Mouse (Mus musculus) liver, embryonic 13.5 days (tissue): ENCODE data around the gene Tcaf3. TPM values are rescaled to one million over a fixed set of nuclear protein-coding genes. Genes with fewer than 3 reads are reported as not detected.

ENCODE experiments used
- ATAC-seq: fragments of 200-750 bp; cut with Nextera tagmentation; 2 replicates; pipeline ENCODE4 v1.8.0; 2017; ENCODE audit warnings: low read depth, mild to moderate bottlenecking, moderate number of reproducible peaks, moderate library complexity
- DNase-seq: peaks from one replicate; pipeline ENCODE4 v3.0.0; 2022
- H3K27ac ChIP-seq: fragments of 300-500 bp; sonication (generic); 2 replicates; pipeline ENCODE4 v1.5.1; 2015; ENCODE audit warnings: moderate library complexity, mild to moderate bottlenecking, inconsistent platforms
- H3K27me3 ChIP-seq: fragments of 300-500 bp; sonication (generic); 2 replicates; pipeline ENCODE4 v1.6.1; 2015; ENCODE audit warnings: mild to moderate bottlenecking, inconsistent platforms
- H3K36me3 ChIP-seq: fragments of 300-500 bp; sonication (generic); 2 replicates; pipeline ENCODE4 v1.6.1; 2015; ENCODE audit warnings: mild to moderate bottlenecking, inconsistent platforms
- H3K4me1 ChIP-seq: fragments of 300-500 bp; sonication (generic); replicated peaks from 2 replicates; pipeline ENCODE4 v1.6.1; 2015; ENCODE audit warnings: inconsistent platforms
- H3K4me2 ChIP-seq: fragments of 300-500 bp; sonication (generic); 2 replicates; pipeline ENCODE4 v1.6.1; 2015; ENCODE audit warnings: inconsistent platforms, mild to moderate bottlenecking, moderate library complexity
- H3K4me3 ChIP-seq: fragments of 300-500 bp; sonication (generic); replicated peaks from 2 replicates; pipeline ENCODE4 v1.5.1; 2015; ENCODE audit warnings: mild to moderate bottlenecking, inconsistent platforms
- H3K9ac ChIP-seq: fragments of 300-500 bp; sonication (generic); 2 replicates; pipeline ENCODE4 v1.6.1; 2015; ENCODE audit warnings: mild to moderate bottlenecking, inconsistent platforms
- H3K9me3 ChIP-seq: fragments of 300-500 bp; sonication (generic); replicated peaks from 2 replicates; pipeline ENCODE4 v1.6.1; 2016; ENCODE audit warnings: inconsistent platforms
- WGBS: fragments of 180-500 bp; shearing (Covaris S2); methylation state at CpG from one replicate; pipeline ENCODE4 v1.1.7; 2015; ENCODE audit not compliant: insufficient replicate concordance; 5-methylcytosine and 5-hydroxymethylcytosine counted together
- polyA plus RNA-seq: library from polyadenylated mRNA; unstranded; fragments of >200 nt; fragmentation: Nextera tagmentation; extraction: Ambion mirVana; gene quantifications from 2 replicates; pipeline ENCODE4 v1.2.1, GENCODE M21; 2015

Gene Tcaf3
- polyA plus RNA-seq, 1 experiment from 2014 or later: not detected

- Histone ChIP-seq H3K9me3 (no peaks in the 10 kb centered on the region), H3K4me2 (no peak overlapping the region), H3K4me3 (no peak overlapping the region), H3K27me3 (no peaks in the 10 kb centered on the region), H3K9ac (no peak overlapping the region), H3K4me1 (no peaks in the 10 kb centered on the region), H3K36me3 (no peaks in the 10 kb centered on the region), H3K27ac (no peak overlapping the region)
- no peak for DNase-seq
- 45% methylated on average over 4 of the region's 4 CpGs for whole genome bisulfite sequencing
- no peak for ATAC-seq
These were observed 55.2 kb downstream of the Tcaf3 start for GRCm38 (mm10) chr6:42542036-42543031.

- Histone ChIP-seq H3K9me3 (no peaks in the 10 kb centered on the region), H3K36me3 (no peaks in the 10 kb centered on the region), H3K4me1 (no peaks in the 10 kb centered on the region), H3K27me3 (no peaks in the 10 kb centered on the region), H3K9ac (no peak overlapping the region), H3K4me2 (no peak overlapping the region), H3K4me3 (no peak overlapping the region), H3K27ac (no peak overlapping the region)
- DNase-seq (no peak), ATAC-seq (no peak)
- WGBS: 52% methylated on average over 1 of the region's 1 CpGs
These were observed 56.8 kb downstream of the Tcaf3 start for GRCm38 (mm10) chr6:42540681-42541080.

GRCm38 (mm10) chr6:42539711-42540110 lies 57.8 kb downstream of the Tcaf3 start:
- H3K27me3 ChIP-seq: no peaks in the 10 kb centered on the region
- H3K4me3 ChIP-seq: no peak overlapping the region
- H3K9me3 ChIP-seq: no peaks in the 10 kb centered on the region
- H3K4me2 ChIP-seq: no peak overlapping the region
- 66% methylated on average over 1 of the region's 1 CpGs for WGBS
- no peak overlapping the region for H3K9ac ChIP-seq
- H3K27ac ChIP-seq: no peak overlapping the region
- DNase-seq (no peak), ATAC-seq (no peak)
- H3K36me3 ChIP-seq: no peaks in the 10 kb centered on the region
- no peaks in the 10 kb centered on the region for H3K4me1 ChIP-seq

Other genes starting within 250 kb of the Tcaf3 start
- gene Zyx, start 248.1 kb downstream of the Tcaf3 start, polyA plus RNA-seq: 36.5 and 39.7 TPM in 2 replicates
- 2.7 and 2.9 TPM in 2 replicates for gene Epha1, start 224.4 kb downstream of the Tcaf3 start, polyA plus RNA-seq
- not detected in 2 replicates for gene Tas2r143, start 197.5 kb downstream of the Tcaf3 start, polyA plus RNA-seq
- gene Tas2r135, start 192.3 kb downstream of the Tcaf3 start, polyA plus RNA-seq: not detected in 2 replicates
- not detected in 2 replicates for gene Tas2r126, start 163.2 kb downstream of the Tcaf3 start, polyA plus RNA-seq
- gene Olfr458, start 132.5 kb downstream of the Tcaf3 start, polyA plus RNA-seq: not detected in 2 replicates
- gene Olfr457, start 121.4 kb downstream of the Tcaf3 start, polyA plus RNA-seq: not detected in 2 replicates
- not detected in 2 replicates for gene Olfr456, start 110.5 kb downstream of the Tcaf3 start, polyA plus RNA-seq
- gene Olfr455, start 50.1 kb downstream of the Tcaf3 start, polyA plus RNA-seq: not detected in 2 replicates
- 0.24 and 0.27 TPM in 2 replicates for gene Tcaf2, start 47.6 kb upstream of the Tcaf3 start, polyA plus RNA-seq
- gene Tcaf1, start 112.4 kb upstream of the Tcaf3 start, polyA plus RNA-seq: 6.0 and 7.8 TPM in 2 replicates
- not detected in 2 replicates for gene Olfr453, start 141.7 kb upstream of the Tcaf3 start, polyA plus RNA-seq
- not detected in 2 replicates for gene Olfr38, start 158.7 kb upstream of the Tcaf3 start, polyA plus RNA-seq
- gene Olfr452, start 187.4 kb upstream of the Tcaf3 start, polyA plus RNA-seq: not detected in 2 replicates
- not detected in 2 replicates for gene Olfr450, start 214.2 kb upstream of the Tcaf3 start, polyA plus RNA-seq
- not detected in 2 replicates for gene Olfr449, start 236.7 kb upstream of the Tcaf3 start, polyA plus RNA-seq